Mouse (Mus musculus): Measurements from ENCODE around the gene Cdkl1. TPM values are rescaled to one million over a fixed set of nuclear protein-coding genes. Genes with fewer than 3 reads are reported as not detected.

Gene Cdkl1
- polyA plus RNA-seq, 3 experiments from 2014 or later = not detected

DNA sequence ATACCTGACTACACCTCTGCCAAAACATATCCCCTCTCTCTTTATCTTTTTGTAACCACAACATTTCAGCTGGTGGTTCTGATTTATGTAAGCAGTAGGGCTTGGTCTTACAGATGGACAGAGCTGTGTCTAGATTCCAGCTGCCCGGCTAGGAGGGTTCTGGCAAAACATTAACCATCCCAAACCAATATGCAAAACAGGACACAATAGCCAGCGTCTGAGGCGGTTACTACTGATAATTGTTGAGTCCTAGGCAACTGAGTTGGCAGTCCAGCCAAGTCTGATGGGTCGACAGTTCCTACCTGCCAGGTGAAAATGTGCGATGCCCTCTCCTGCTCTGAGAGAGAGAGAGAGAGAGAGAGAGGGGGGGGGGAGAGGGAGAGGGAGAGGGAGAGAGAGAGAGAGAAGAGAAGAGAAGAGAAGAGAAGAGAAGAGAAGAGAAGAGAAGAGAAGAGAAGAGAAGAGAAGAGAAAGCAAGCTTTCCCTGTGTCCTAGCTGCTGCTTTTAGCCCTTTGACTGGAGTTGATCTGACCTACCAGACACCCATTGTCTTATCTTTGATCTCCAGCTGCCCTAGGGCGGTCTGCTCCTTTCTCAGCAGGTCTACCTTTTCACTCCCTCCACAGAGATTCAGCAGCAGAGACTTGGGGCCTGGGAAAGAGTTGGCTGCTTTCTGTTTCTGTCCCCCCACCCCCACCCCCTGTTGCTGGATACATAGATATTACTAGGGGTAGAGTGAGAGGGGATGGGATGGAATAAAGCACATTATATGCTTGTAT is 7.6 kb downstream of the Cdkl1 start:
- no peak for ATAC-seq

DNA sequence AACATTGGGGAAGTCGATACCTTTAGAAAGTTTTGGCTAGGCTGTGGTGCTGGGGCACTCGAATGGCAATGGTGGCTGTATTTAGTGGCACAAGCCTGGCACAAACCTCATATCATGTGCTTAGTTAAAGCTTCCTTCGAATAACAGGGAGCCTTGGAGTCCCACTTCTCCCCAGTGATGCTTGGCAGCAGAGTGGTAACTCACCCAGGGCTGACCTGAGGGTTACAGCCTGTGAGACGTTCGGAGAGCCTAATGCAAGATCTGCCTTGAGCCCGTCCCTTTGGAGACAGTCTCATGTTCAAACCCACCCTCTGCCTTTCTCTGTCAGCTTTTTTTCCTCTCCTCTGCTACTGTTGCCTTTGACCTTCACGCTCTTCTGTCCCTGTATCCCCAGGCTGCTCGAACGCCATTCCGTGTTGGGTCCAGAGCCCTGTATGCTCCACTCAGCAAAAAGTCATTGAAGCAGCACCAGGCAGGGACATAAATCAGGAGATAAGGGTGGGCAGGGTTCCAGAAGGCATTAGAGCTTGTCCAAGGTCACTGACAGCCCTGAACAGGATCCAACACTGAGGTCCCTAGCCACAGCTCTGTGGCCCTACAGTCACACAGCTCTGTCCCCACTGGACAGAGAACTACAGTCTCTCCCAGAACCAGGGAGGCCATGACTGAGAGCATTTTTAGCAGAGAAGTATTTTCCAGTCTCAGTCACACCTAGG is 9.0 kb downstream of the Cdkl1 start:
- no peak for ATAC-seq

DNA sequence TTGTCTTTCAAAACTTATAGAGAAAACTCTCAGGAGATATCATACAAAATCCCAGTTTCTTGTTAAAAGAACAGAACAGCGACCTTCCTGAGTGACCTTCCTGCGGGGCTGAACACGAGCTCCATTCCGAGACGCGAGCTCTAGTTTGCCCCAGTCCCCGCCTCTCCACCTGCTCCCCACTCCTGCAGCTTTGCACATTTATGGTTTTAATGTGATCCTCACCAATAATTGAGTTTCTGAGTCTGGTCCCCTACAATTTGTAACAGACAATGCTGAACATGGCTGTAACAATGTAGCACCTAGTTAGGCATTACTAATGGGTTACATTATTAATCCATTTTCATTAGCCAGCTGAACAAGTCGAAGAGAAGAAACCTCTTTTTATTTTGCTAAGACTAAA is 9.6 kb downstream of the Cdkl1 start:
- no peak for ATAC-seq

DNA sequence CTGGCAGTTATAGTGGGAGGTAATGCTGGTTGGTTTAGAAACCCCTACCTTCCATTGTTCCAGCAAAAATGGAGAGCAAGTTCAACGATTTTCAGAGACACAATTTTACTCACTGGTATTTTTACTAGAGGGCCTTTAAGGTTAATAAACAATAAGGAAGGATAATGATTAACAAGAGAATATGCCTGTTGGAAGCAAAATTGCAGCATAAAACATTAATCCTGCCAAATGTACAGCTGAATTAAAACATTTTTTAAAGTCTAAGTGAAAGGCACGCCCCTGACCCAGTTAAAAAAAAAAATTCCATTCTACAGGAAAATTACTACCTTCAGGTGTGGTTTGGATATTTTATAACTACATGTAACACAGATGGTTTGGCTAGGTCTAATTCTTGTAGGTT is 13.1 kb downstream of the Cdkl1 start:
- ATAC-seq = no peak

DNA sequence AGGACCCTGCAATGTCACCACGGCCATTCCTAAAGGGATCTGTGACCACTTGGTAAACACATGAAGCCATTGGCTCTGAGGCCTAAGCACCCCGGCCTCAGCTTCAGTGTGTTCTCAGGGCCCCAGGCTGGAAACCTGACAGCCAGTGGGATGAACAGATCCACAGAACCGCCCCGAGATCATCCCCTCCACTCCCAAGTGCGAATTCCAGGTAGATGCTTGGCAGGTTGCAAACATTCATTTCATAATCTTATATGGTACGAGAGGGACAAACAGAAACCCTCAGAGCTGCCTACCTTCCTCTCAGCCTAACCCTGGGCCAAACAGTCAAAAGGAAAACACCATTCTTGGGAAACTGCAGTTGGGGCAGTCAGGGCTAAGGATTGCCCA is 13.7 kb downstream of the Cdkl1 start:
- no peak for ATAC-seq

DNA sequence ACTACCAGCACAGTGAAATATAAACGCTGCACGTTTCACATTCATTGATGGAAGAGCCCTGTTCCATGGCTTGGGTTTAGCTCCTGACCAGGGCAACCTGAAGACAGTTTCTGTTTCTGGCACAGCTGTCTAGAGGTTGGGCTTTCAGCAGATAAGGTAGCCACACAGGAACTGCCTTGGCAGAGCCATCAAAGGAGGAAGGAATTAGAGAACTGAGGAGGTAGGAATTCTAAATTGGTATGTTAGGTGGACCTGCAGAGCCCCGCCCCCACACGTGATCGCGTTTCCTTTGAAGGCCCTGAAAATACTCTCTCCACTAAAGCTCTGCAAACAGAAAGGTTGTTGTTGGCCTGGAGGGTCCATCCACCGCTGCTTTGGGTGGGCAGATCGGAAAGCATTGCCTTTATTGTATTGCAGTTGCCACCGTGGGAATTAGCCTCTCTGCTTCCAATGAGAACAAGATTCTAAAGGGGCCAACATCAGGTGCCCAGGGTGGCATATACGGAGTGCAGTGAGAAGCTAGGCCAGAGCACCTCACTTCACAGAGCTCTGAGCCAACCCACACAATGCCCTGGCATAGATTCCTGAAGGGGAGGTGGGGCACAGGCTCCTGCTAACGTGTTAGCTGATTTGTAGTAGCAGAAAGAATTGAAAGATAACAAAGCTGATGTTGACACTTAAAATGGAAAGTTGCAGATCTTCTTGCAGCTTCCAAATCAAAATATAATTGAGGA is 14.3 kb downstream of the Cdkl1 start:
- ATAC-seq = no peak

DNA sequence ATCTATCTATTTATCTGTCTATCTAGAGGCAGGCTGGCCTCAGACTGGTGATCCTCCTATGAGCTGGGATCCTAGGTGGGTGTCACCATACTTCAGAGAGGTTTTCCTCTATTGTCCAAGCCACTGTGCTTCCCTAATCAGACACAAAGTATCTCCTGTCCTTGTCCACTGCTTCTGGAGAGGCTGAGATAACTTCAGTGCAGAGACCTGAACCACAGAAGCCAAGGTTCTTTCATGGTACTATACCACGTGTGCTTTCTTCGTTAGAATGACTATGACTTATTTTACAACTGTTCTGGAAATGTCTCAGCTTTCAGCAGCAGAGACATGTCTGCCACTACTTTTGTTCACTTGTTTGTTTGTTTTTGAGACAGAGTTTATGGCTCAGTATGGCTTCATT is 22.2 kb downstream of the Cdkl1 start:
- ATAC-seq = no peak

DNA sequence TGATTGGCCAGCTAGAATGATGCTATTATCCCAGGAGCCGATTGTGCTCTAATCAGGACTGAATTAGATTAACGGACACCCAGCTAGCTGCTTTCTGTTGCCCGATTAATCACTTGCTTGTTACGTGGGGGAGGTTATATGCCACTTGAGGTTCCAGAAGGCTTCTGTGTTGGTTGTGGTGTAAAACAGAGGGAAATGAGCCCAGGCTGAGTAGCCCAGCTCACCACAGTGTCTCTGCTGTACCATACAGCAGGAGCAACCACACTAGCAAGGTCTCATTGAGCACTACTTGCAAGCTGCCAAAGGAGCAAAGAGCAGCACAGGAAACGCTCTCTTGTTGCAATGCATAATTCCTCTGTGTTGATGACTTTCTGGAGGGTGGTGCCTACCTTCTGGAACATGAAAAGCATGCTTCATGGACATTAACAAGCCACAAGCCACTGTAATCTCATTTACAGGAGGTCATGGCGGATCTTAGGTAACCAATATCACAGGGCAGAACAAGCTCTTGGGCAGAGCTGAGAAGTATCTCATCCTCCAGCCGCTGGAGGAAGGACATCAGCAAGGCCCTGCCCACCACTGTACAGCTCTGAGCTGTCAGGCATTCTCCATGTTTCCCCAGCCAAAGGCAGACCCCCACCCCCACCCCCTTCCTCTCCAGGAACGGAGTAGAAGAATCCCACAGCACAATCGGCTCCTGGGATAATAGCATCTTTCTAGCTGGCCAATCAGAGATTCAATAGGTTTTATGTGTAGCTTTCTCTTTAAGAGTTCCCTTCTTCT is 23.4 kb downstream of the Cdkl1 start:
- ATAC-seq = no peak

DNA sequence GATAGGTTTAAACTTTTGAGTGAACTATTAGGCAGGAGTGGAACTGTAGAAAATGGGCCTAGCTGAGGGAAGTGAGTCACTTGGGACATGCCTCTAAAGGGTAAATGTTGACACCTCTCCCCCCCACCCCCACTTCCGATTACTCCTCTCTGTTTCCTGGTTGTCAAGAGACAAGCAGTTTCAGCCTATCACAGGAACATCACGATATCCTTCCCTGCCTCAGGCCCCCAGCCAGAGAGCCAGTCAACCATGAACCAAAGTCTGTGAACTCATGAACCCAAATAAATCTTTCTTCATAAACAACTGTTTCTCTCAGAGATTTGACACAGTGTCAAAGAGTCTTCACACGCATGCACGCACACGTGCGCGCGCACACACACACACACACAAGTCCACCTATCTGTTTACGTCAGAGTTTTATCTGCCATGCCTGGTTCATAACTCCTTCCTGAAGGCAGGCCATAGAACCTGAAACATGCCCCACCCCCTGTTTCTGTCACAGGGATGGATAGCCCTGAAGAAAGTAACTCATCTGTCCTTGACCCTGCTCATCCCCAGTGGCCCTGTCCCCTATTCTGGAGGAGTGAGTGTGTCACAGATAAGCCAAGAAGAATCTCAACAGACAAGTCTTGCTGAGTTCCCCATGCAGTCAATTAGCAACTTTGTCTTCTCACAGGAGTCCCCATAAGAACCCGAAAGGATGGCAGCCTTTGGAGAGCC is 24.7 kb downstream of the Cdkl1 start:
- ATAC-seq = no peak

DNA sequence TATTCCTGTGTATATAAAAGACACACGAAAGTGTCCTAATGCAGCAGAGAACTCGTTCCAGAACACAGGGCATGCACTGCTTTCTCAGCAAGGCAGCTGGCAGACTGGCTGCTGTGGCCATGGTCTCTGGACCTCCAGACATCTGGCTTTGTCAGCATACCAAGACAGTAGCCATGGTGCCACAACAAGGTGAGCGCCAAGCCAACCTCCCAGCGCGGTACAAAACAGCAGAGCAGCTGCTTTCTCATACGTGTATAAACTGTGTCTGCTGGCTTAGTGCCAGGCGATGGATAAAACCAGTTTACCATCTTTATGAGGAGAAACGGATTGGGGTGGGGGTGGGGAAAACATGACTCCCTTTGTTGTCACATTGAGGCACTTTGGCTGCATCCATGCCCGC is 25.5 kb downstream of the Cdkl1 start:
- ATAC-seq = no peak

DNA sequence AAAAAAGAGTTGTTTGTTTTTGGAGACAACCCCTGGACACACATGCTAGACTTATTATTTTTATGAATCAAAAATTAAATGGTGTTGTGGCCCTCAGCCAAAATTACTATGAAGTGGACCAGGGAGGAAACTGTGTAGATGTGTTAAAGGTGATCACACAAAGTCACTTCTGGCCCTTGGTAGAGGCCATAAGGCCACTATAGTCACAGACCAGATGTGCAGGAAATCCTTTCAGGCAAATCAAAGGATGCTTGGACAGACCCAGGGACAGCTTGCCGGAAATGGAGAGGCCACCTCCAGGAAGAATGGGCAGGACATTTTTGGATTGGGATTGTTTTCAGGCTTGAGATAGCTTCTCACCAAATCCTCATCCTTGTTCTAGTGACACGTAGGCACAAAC is 29.5 kb downstream of the Cdkl1 start:
- no peak for ATAC-seq

DNA sequence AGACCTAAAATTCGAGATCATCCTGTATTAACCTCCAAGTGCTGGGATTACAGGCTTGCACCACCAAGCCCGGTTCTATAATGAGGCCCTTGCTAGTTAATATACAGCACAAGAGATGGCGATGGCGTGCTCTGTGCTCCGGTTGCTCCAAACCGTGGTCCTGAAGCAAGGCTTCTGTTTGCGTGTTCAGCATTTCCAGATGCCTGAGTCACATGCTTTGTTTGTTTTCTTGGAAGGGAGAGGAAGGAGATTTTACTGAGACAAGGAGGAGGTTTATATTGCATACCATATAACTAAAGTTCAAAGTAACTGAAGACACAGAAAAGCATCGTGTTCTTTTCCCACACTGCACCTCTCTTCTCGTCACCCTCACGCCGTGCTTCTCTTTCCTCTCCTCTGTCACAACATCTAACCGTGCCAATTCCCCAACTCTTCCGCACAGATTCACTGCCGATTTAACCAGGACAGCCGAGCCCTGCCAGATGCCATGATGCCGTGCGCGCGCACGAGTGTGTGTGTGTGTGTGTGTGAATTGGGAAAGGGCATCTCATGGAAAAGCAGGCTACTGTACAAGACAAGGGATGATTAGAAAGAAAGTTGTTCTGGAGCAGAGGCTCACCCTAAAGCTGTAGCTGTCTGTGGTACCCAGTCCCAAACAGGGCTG is 30.2 kb downstream of the Cdkl1 start:
- no peak for ATAC-seq

DNA sequence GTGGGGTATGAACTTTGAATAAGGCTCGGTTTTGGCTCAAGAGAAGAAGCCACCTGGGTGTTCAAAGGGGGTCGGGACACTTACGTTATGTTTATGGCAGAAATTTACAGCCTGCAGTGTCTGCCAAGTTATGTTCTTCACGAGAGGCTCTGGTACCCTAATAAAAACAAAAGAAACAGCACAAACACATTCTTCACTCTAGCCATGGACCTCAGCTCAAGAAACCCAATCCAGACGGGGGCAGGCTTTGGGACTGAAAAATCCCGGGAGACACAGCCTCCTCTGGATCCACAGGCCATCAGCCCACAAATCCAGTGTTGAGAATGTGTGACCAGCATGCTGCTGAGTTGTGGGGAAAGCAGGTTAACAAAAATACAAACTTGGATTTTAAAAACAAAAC is 31.1 kb downstream of the Cdkl1 start:
- no peak for ATAC-seq

DNA sequence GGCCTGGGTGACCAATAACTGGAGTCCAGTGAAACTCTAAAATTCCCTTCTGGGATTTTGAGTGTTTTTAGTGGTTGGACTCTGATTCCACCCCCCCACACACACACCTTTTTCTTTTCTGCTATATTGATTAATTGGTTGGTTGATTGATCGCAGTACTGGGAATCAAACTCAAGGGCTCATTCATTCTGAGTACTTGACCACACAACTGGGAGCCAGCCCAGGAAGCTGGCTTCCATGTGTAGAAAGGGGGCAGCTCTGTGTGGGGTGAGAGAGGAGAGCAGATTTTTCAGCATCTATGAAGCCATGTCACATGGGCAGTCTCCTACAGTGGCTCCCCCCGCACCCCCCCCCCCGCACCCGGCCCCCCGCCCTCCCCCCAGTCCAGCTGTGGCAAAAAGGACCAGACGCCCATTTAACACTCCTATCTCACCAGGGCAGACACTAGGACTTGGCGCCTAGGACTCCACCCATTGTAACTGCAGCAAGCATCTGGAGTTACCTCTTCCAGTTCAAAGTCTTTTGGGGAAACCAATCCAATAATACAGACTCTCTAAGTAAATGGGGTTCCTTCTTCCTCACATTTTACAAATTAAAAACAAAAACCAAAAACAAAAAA is 31.7 kb downstream of the Cdkl1 start:
- ATAC-seq = no peak

DNA sequence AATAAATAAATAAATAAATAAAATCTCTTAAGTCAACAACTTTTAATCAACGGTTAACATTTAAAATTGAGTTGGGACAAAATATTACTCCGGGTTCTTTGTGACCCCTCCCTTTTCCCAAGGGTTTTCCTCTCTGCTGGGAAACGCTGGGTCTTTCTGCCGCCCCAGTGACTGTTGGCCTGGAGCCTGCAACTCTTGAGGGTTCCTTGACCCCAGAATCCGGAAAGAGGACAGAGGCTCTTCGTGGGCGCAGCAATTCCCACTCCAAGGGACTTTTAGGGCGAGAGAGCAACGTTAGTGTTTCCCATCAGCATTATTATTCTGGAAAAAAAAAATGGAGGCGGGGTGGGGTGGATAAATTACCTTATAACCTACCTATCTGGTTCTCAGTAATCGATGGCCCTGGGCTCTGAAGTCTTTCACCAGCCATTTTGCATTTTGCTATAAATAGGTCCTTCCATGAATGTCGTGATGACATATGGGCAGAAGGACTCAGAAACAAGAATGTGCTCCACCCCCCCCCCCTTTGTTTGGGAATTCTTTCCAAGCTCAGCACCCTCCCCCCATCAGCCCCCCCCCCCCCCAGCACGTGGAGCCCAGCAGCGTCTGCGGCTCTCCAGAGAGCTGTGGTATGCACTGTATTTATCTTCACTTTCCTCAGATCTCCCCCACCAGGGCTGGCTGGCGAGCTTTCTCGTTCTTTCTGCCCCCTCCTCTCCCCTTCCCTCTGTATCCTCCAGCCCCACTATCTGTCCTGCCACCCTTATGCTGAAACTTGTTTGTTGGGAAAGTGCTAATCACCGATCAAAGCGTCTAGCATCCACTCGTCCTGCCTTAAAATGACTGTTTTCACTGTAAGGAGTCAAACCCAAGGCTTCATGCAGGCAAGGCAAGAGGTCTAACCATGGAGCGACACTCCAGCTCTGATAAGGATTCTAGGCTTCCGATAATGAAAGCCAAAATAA is 32.6 kb downstream of the Cdkl1 start:
- no peak for ATAC-seq

DNA sequence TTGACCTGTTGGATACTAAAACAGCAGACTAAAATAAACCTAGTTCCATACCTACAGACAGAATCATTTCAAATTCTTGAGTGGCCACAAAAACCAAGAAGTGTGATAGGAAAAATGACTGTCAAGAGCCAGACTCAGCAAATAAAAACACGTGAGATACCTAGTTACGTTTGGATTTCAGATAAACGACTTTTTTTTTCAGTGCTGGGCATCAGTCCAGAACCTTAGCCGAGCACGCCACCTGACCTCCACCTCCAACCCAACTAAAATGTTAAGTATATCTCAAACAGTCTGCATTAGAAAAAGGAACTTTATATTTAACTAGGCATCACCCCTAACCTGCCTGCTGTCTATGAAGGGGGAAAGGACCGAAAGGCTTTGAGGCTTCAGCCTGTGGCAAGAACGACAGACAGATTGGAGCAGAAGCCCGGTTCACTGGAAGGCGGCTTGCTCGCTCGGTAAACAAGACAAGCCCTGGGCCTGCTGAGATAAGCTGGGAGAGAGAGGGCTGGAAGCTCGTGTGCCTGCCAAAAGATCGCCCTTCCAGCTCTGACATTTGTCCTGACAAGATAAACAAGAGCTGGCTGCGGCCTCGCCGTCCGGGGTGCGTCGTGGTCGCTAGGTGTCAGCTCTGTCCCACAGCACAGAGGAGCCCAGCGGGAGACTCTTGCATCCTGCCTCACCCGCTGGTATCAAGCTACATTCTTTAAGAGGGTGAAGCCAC is 33.5 kb downstream of the Cdkl1 start:
- ATAC-seq = peak; percentile 73

DNA sequence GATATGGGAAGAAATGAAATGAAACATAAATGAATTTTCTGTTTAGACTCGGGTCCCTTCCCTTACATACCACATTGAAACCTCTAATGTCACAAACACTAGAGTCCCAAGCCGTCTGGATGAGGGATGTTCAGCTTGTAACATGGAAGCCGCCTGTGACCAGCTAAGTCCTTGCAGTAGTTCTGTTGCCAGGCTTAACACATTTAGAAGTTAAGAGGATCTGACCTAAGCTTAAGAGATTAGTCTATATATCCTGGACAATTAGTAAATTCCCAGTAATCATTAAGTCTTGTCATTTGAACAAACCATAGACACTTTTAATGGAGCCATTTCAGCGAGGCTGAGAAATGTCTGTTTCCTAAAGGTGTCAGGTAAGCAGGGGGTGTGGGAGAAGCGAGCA is 35.1 kb downstream of the Cdkl1 start:
- ATAC-seq = no peak

DNA sequence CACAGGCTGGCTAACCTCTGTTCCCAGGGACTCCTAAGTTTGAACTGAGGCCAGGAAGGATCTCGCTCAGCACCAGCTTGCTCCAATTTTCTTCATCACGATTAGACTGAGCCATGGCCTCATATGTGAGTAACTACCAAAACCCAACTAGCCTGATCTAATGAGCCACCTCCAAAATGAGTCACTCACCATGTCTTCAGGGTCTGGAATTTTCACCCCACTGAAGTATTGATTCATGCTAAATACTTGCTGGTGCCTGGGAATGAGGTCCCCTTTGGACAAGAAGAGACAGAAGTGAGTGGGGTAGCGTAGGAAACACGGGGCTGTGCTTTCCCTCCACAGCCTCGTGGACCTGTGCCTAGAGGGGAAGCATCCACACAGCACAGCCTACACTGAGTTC is 37.1 kb downstream of the Cdkl1 start:
- ATAC-seq = no peak

DNA sequence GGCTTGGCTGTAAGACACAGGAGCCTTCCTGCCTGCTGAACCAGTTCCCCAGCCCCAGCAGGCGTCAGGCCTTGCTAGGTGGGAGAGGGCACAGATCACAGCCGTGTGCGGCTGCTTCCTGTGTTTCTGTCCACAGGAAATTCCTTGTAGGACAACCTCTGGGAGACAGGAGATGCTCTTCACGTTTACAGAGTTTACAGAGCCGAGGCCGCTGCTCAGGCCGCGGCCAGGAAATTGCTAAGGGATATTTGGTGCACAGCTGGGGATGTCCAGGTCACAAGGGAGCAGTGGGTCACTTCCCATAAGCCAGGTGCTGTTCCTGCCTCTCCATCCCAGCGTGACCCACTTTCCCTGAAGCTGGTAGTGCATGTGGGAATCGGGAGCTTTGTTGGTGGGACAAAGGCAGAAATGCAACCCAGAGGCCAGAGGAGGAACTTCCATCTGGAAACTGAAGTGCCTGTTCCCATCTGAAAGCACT is 39.2 kb downstream of the Cdkl1 start:
- ATAC-seq = no peak
